Mouse (Mus musculus) layer of hippocampus, adult 2 months (tissue): ENCODE data around the gene Pnma1. TPM values are rescaled to one million over a fixed set of nuclear protein-coding genes. Genes with fewer than 3 reads are reported as not detected.
A peak's percentile ranks its signal among the peaks of the same experiment; 100 is the strongest.

Source experiments
- DNase-seq, 2 experiments: peaks; one replicate each; pipeline ENCODE4 v3.0.0; 2022; ENCODE audit warnings: low spot score in 2 of 2
- H3K27ac ChIP-seq: fragments of 200-600 bp; 2 replicates; pipeline ENCODE4 v1.8.1; 2022
- H3K4me3 ChIP-seq: fragments of 200-600 bp; 2 replicates; pipeline ENCODE4 v1.8.1; 2022; ENCODE audit warnings: mild to moderate bottlenecking
- CTCF ChIP-seq: fragments of 200-600 bp; conservative IDR thresholded peaks from 2 replicates; pipeline ENCODE4 v1.8.1; 2022; ENCODE audit warnings: antibody characterized with exemption, mild to moderate bottlenecking, moderate library complexity
- total RNA-seq, 2 experiments: library from RNA; stranded (reverse); gene quantifications; 2 replicates each; pipeline ENCODE4 v1.2.3; 2021

Pnma1 gene
- total RNA-seq, 2 experiments from 2014 or later = 2.8 to 3.8 TPM

- peak overlapping the region; percentile 61 for H3K4me3 ChIP-seq
- peak overlapping the region; percentile 95 for H3K27ac ChIP-seq
- no peak for TF ChIP-seq CTCF
- no peak for DNase-seq
Observed at GRCm38 (mm10) chr12:84176126-84176769, 28.0 kb upstream of the Pnma1 start.

- H3K27ac ChIP-seq = peak overlapping the region; percentile 95
- DNase-seq = peak; percentile 75 to 79
- TF ChIP-seq CTCF = peak; percentile 26
- H3K4me3 ChIP-seq = peak overlapping the region; percentile 61
Observed at GRCm38 (mm10) chr12:84175659-84176061, 27.4 kb upstream of the Pnma1 start.

- H3K27ac ChIP-seq = peak overlapping the region; percentile 95
- TF ChIP-seq CTCF = no peak
- H3K4me3 ChIP-seq = peak overlapping the region; percentile 61; the same call in 1 of the 2 replicates
- DNase-seq = no peak
Observed at GRCm38 (mm10) chr12:84174871-84175270, 26.6 kb upstream of the Pnma1 start.

GRCm38 (mm10) chr12:84174190-84174811, 26.0 kb upstream of the Pnma1 start:
- Histone ChIP-seq H3K4me3 (no peak overlapping the region), H3K27ac (peak overlapping the region; percentile 95; the same call in 1 of the 2 replicates)
- no peak for TF ChIP-seq CTCF
- no peak for DNase-seq

- no peak overlapping the region for H3K4me3 ChIP-seq
- H3K27ac ChIP-seq = peak overlapping the region; percentile 95; the same call in 1 of the 2 replicates
- no peak for DNase-seq
- TF ChIP-seq CTCF = no peak
Observed at GRCm38 (mm10) chr12:84173309-84173915, 25.1 kb upstream of the Pnma1 start.

- TF ChIP-seq CTCF = no peak
- DNase-seq = no peak
- Histone ChIP-seq H3K27ac (peak overlapping the region; percentile 3; the same call in 1 of the 2 replicates), H3K4me3 (no peak overlapping the region)
Observed at GRCm38 (mm10) chr12:84172862-84173261, 24.6 kb upstream of the Pnma1 start.

DNA sequence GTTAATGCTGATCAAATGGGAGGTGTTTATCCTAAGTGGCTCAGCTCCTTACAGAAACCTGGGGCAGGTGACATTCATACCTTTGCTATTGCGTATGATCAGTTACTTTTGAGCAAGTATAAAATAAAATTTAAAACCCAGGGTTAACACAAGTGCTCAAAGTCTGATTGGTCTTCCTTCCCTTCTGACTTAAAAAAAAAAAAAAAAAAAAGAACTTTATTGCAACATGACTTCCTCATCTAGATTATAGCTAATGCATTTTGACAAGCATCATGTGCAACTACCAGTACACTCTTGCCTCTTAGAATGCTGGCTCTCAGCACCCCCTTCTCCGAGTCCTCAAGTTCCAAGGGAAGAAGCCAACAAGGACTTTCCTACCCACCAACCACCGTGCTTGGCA, 23.9 kb upstream of the Pnma1 start:
- no peak for TF ChIP-seq CTCF
- Histone ChIP-seq H3K27ac (no peak overlapping the region), H3K4me3 (no peak overlapping the region)
- DNase-seq = no peak

GRCm38 (mm10) chr12:84170610-84171009, 22.3 kb upstream of the Pnma1 start:
- H3K4me3 ChIP-seq = no peak overlapping the region
- no peak overlapping the region for H3K27ac ChIP-seq
- TF ChIP-seq CTCF = no peak
- DNase-seq = no peak

DNA sequence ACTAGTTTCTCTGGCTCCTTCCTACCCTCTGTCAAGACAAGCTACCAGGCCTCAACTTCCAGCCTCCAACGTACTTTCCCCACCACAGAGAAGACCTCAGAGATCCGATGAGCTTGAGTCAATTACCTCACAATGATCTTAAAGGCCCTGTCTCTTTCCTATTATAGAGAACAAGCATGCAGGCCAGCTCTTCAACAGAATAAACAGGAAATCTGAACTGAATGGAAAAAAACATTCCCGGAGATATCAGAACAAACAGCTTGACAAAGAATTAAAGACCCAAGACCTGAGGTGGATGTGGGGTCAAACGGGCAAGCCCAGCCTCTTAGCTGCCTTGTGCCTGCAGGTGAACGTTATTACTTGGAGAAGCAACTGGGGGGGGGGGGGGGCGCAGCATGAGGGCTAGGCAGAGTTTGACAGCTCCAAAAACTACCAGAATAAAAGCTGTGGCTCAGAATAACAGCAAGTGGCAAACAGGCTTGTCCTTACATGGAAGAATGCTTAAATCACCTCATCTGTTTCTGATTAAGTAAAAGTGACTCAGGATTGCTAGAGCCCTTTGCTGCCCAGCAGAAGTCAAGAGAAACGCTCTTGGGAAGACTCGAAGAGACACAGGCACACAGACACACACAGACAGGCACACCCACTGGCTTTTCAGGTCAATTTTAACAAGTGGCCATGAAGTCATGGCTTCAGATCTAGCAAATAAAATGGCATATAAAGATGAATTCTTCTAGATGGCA, 17.5 kb upstream of the Pnma1 start:
- no peak for DNase-seq
- TF ChIP-seq CTCF = no peak
- no peak overlapping the region for H3K4me3 ChIP-seq
- no peak overlapping the region for H3K27ac ChIP-seq

DNA sequence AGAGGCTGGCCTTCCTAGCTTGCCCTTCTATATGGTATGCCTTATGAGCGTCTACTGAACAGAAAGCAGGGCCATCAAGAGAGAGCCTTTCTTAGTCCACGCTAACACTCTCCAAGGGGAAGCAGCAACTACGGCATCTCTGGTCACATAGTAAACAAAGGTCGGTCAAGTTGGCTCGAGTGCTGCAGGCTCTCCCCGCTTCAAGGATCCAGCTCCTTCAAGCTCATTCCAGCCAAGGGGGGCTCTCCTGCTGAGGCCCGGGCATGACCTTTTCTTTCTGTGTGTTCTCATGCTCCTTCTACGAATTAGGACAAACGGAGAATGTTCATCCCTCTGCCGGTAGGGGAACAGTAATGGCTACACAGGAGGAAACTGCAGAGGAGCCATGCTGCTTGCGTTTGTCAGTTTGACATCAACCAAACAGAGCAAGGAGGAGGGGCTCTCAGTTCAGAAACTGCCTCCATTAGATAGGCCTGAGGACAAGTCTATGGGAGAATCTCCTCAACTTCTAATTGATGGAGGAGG, 15.4 kb upstream of the Pnma1 start:
- Histone ChIP-seq H3K4me3 (no peak overlapping the region), H3K27ac (no peak overlapping the region)
- no peak for DNase-seq
- no peak for TF ChIP-seq CTCF

DNA sequence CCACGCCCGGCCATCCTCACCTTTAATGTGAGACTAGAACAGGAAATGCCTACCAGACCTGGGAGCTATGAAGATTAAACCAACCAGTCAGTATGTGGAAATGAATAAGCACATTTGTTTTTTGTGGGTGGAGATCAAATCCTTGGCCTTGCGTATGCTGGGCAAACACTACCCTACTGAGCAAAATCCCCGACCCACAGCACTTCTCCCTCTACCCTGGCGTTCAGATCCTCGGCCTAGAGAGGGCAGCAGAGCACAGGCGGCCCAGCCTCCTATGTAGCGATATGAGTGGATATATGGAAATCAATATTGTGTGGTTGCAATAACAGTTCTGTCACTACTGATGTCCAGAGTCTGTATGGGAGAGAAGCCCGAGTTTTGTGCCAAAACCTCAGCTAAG, 14.8 kb upstream of the Pnma1 start:
- H3K4me3 ChIP-seq = no peak overlapping the region
- no peak overlapping the region for H3K27ac ChIP-seq
- peak; percentile 80 for TF ChIP-seq CTCF
- DNase-seq = no peak

- no peak overlapping the region for H3K27ac ChIP-seq
- DNase-seq = no peak
- TF ChIP-seq CTCF = peak; percentile 69
- H3K4me3 ChIP-seq = no peak overlapping the region
Observed at GRCm38 (mm10) chr12:84161616-84162433, 13.5 kb upstream of the Pnma1 start.
